Mouse (Mus musculus) hematopoietic stem cell, adult 5-6 weeks (primary cell): ENCODE measurements around the gene 1700016D06Rik. TPM values are rescaled to one million over a fixed set of nuclear protein-coding genes. Genes with fewer than 3 reads are reported as not detected.

Experiments used
- ATAC-seq, 2 experiments: fragments of 125-278 bp in 1 of 2; replicated peaks in 1 of 2; 2 replicates each; pipeline ENCODE4 v1.8.0; 2016 to 2017; ENCODE audit warnings: inconsistent platforms in 2 of 2, mild to moderate bottlenecking in 2 of 2, moderate number of reproducible peaks in 2 of 2, low read depth in 1 of 2, moderate TSS enrichment in 1 of 2; ENCODE audit not compliant: low FRiP score in 2 of 2, poor library complexity in 2 of 2, severe bottlenecking in 2 of 2, insufficient read depth in 1 of 2, low TSS enrichment in 1 of 2
- total RNA-seq: library from RNA; stranded (forward); fragments of 172-1452, 232-1000 nt; gene quantifications from 2 replicates; pipeline ENCODE4 v1.2.3, GENCODE M21; 2017

1700016D06Rik gene
- total RNA-seq, 1 experiment from 2014 or later, result not detected

GRCm38 (mm10) chr8:11614126-11614835, 86.6 kb downstream of the 1700016D06Rik start:
- no peak for ATAC-seq

- no peak for ATAC-seq
Measured at GRCm38 (mm10) chr8:11608848-11609247, 92.0 kb downstream of the 1700016D06Rik start.

Other genes starting within 250 kb of the 1700016D06Rik start
- gene Rab20, start 222.4 kb downstream of the 1700016D06Rik start, total RNA-seq, result 5.0 and 6.4 TPM in 2 replicates
- gene Naxd, start 203.6 kb downstream of the 1700016D06Rik start, total RNA-seq, result 53.2 and 56.3 TPM in 2 replicates
- 37.0 and 41.1 TPM in 2 replicates for gene Cars2, start 150.3 kb downstream of the 1700016D06Rik start, total RNA-seq
- 67.9 and 96.2 TPM in 2 replicates for gene Ing1, start 145.5 kb downstream of the 1700016D06Rik start, total RNA-seq
- 111 and 131 TPM in 2 replicates for gene Ankrd10, start 65.3 kb downstream of the 1700016D06Rik start, total RNA-seq
- gene Arhgef7, start 26.7 kb upstream of the 1700016D06Rik start, total RNA-seq, result 22.5 and 25.6 TPM in 2 replicates
- gene Tex29, start 139.4 kb upstream of the 1700016D06Rik start, total RNA-seq, result not detected in 2 replicates